In the genomic region with DNA sequence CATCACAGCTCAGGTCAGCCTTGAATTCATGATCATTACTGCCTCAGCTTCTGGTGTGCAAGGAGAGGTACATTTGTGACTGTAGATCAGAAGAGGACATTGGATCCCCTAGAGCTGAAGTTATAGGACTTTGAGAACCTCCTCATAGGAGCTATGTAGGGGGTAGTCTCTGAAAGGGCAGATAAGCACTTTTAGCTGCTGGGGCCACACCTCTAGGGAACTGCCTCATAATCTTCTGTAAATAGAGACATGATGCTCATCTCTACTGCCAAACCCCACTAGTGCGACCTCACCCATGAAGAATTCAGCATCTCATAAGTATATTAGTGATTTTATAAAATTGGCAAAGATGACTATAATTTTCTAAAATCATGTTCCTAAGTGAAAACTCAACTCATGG, we compare ENCODE assay signal across 22 mouse cellular contexts.
DNase-seq lines count a peak whose midpoint lies in the region; ATAC-seq and TF ChIP-seq lines count a peak whose summit lies in the region.
"Had no signal": no experiment of that assay in that cellular context is flagged by ENCODE, and none has a peak within 500 bp of the region (broad histone marks: within the 10 kb centered on the region; RNA-seq: fewer than 3 reads in every experiment).

No protein-coding gene starts in this region.

- no peaks in the 10 kb centered on the region for H3K4me1 ChIP-seq in intestine, embryonic 14.5 days (replicated peaks; ENCODE audit: control insufficient read depth, insufficient read depth, low read length)
- H3K4me1 ChIP-seq in intestine, postnatal 0 days (replicated peaks; ENCODE audit: control insufficient read depth, insufficient read depth, low read length) = 0 out of 2 replicates have a peak, but pooled peaks cover 3% of the 10 kb centered on the region
- peaks cover 42% of the 10 kb centered on the region for H3K4me1 ChIP-seq in liver, embryonic 12.5 days
- H3K4me1 ChIP-seq in liver, embryonic 15.5 days (replicated peaks) = peaks cover 46% of the 10 kb centered on the region
- no peaks in the 10 kb centered on the region for H3K4me1 ChIP-seq in hindbrain, embryonic 11.5 days (replicated peaks; ENCODE audit: control insufficient read depth, insufficient read depth, low read length)
- H3K4me1 ChIP-seq: forebrain, embryonic 13.5 days; hindbrain, embryonic 10.5 days; hindbrain, embryonic 15.5 days had no signal

- H3K27me3 ChIP-seq in intestine, embryonic 14.5 days (replicated peaks; ENCODE audit: control insufficient read depth, insufficient read depth, low read length) = no peaks in the 10 kb centered on the region
- H3K27me3 ChIP-seq in intestine, postnatal 0 days (replicated peaks; ENCODE audit: control insufficient read depth, insufficient read depth, low read length) = no peaks in the 10 kb centered on the region
- no peaks in the 10 kb centered on the region for H3K27me3 ChIP-seq in liver, embryonic 12.5 days (replicated peaks)
- no peaks in the 10 kb centered on the region for H3K27me3 ChIP-seq in liver, embryonic 15.5 days
- H3K27me3 ChIP-seq in hindbrain, embryonic 11.5 days (ENCODE audit: control insufficient read depth, insufficient read depth, low read length) = no peaks in the 10 kb centered on the region
- H3K27me3 ChIP-seq: CH12.LX; forebrain, embryonic 13.5 days; heart, embryonic 15.5 days; hindbrain, embryonic 15.5 days; Patski had no signal

- no peak for ATAC-seq in intestine, embryonic 14.5 days (replicated peaks; ENCODE audit: low FRiP score, low TSS enrichment, low read depth)
- ATAC-seq in intestine, postnatal 0 days = no peak
- ATAC-seq in liver, embryonic 12.5 days = peak; percentile 60; the same call in 1 of the 2 replicates
- peak; percentile 45 for ATAC-seq in liver, embryonic 15.5 days (ENCODE audit: insufficient read depth)
- ATAC-seq in hindbrain, embryonic 11.5 days (ENCODE audit: low FRiP score) = no peak
- ATAC-seq: activated CD4-positive, CD25-positive, alpha-beta regulatory T cell, adult 4 months; forebrain, embryonic 13.5 days; forebrain, postnatal 0 days; Patski had no signal

- no peak overlapping the region for H3K9ac ChIP-seq in intestine, embryonic 14.5 days (ENCODE audit: low read length)
- H3K9ac ChIP-seq in intestine, postnatal 0 days (ENCODE audit: low read depth, low read length) = no peak overlapping the region
- H3K9ac ChIP-seq in liver, embryonic 12.5 days = no peak overlapping the region
- no peak overlapping the region for H3K9ac ChIP-seq in liver, embryonic 15.5 days
- no peak overlapping the region for H3K9ac ChIP-seq in hindbrain, embryonic 11.5 days (ENCODE audit: low read depth, low read length)
- H3K9ac ChIP-seq: forebrain, embryonic 13.5 days; forebrain, postnatal 0 days; heart, embryonic 15.5 days; hindbrain, embryonic 15.5 days had no signal

- DNase-seq in intestine, embryonic 14.5 days (ENCODE audit: low spot score) = peak; percentile 44
- peak; percentile 49 for DNase-seq in skeletal muscle tissue, adult 2 months (ENCODE audit: low read depth, low spot score)
- no peak for DNase-seq in hindbrain, embryonic 11.5 days (ENCODE audit: low spot score)
- no peak for DNase-seq in right cerebral cortex, postnatal 10 days (ENCODE audit: low spot score in 2 of 2)
- DNase-seq: adrenal gland, postnatal 14 days; cerebellum, adult 11-12 months; cerebellum, adult 9-10 months; cerebellum, postnatal 25 days; forebrain, postnatal 0 days; heart, adult 2 months had no signal

- no peaks in the 10 kb centered on the region for H3K36me3 ChIP-seq in intestine, embryonic 14.5 days (ENCODE audit: control insufficient read depth, insufficient read depth, low read length)
- H3K36me3 ChIP-seq in intestine, postnatal 0 days (ENCODE audit: control insufficient read depth, insufficient read depth) = no peaks in the 10 kb centered on the region
- no peaks in the 10 kb centered on the region for H3K36me3 ChIP-seq in liver, embryonic 12.5 days
- no peaks in the 10 kb centered on the region for H3K36me3 ChIP-seq in liver, embryonic 15.5 days (replicated peaks)
- H3K36me3 ChIP-seq in hindbrain, embryonic 11.5 days (ENCODE audit: control insufficient read depth, insufficient read depth, low read length) = no peaks in the 10 kb centered on the region
- H3K36me3 ChIP-seq: embryonic facial prominence, embryonic 10.5 days; heart, embryonic 15.5 days; hindbrain, embryonic 10.5 days; hindbrain, embryonic 15.5 days had no signal

- no peak overlapping the region for H3K4me3 ChIP-seq in intestine, embryonic 14.5 days (ENCODE audit: low read depth, low read length)
- no peak overlapping the region for H3K4me3 ChIP-seq in intestine, postnatal 0 days (ENCODE audit: low read depth, low read length)
- no peak overlapping the region for H3K4me3 ChIP-seq in liver, embryonic 12.5 days
- H3K4me3 ChIP-seq in liver, embryonic 15.5 days (replicated peaks) = no peak overlapping the region
- no peak overlapping the region for H3K4me3 ChIP-seq in hindbrain, embryonic 11.5 days (ENCODE audit: low read depth, low read length)
- H3K4me3 ChIP-seq: embryonic facial prominence, embryonic 10.5 days; forebrain, embryonic 13.5 days; heart, adult 2 months; heart, embryonic 15.5 days; hindbrain, embryonic 10.5 days; hindbrain, embryonic 15.5 days had no signal

- no peak overlapping the region for H3K27ac ChIP-seq in intestine, embryonic 14.5 days (ENCODE audit: low read depth)
- no peak overlapping the region for H3K27ac ChIP-seq in intestine, postnatal 0 days (ENCODE audit: low read depth, low read length)
- H3K27ac ChIP-seq in liver, embryonic 12.5 days = no peak overlapping the region
- no peak overlapping the region for H3K27ac ChIP-seq in liver, embryonic 15.5 days (replicated peaks)
- H3K27ac ChIP-seq in hindbrain, embryonic 11.5 days (ENCODE audit: low read depth, low read length) = no peak overlapping the region
- H3K27ac ChIP-seq: embryonic facial prominence, embryonic 10.5 days; forebrain, embryonic 13.5 days; heart, adult 2 months; hindbrain, embryonic 10.5 days; hindbrain, embryonic 15.5 days had no signal

- 87% methylated on average over 1 of the region's 1 CpGs for WGBS in intestine, embryonic 14.5 days
- WGBS in intestine, postnatal 0 days = 76% methylated on average over 1 of the region's 1 CpGs
- WGBS in liver, embryonic 12.5 days (ENCODE audit: insufficient replicate concordance) = 49% methylated on average over 1 of the region's 1 CpGs
- 44% methylated on average over 1 of the region's 1 CpGs for WGBS in liver, embryonic 15.5 days (ENCODE audit: insufficient replicate concordance)
- WGBS in hindbrain, embryonic 11.5 days = 94% methylated on average over 1 of the region's 1 CpGs

- H3K4me2 ChIP-seq in intestine, embryonic 14.5 days (ENCODE audit: low read length) = no peak overlapping the region
- H3K4me2 ChIP-seq in intestine, postnatal 0 days (replicated peaks; ENCODE audit: low read depth) = no peak overlapping the region
- H3K4me2 ChIP-seq in liver, embryonic 12.5 days = no peak overlapping the region
- H3K4me2 ChIP-seq in liver, embryonic 15.5 days = no peak overlapping the region
- H3K4me2 ChIP-seq in hindbrain, embryonic 11.5 days (replicated peaks; ENCODE audit: low read depth, low read length) = no peak overlapping the region
- H3K4me2 ChIP-seq: forebrain, embryonic 13.5 days; heart, embryonic 11.5 days; heart, embryonic 15.5 days; hindbrain, embryonic 15.5 days had no signal

- TF ChIP-seq CTCF in intestine, postnatal 0 days (IDR thresholded peaks at IDR 0.05; ENCODE audit: low read depth) = no peak

- H3K9me3 ChIP-seq in intestine, embryonic 14.5 days (ENCODE audit: control insufficient read depth, low read length) = no peaks in the 10 kb centered on the region
- H3K9me3 ChIP-seq in intestine, postnatal 0 days (ENCODE audit: control insufficient read depth) = no peaks in the 10 kb centered on the region
- H3K9me3 ChIP-seq in liver, embryonic 12.5 days (replicated peaks) = no peaks in the 10 kb centered on the region
- H3K9me3 ChIP-seq in liver, embryonic 15.5 days (replicated peaks) = no peaks in the 10 kb centered on the region
- no peaks in the 10 kb centered on the region for H3K9me3 ChIP-seq in hindbrain, embryonic 11.5 days (ENCODE audit: control insufficient read depth, low read length)
- H3K9me3 ChIP-seq: embryonic facial prominence, embryonic 10.5 days; forebrain, embryonic 13.5 days; heart, embryonic 15.5 days; hindbrain, embryonic 10.5 days; hindbrain, embryonic 15.5 days had no signal

Comparison
In these comparisons a context has a peak if more than half of its experiments do, and no peak if none do; other contexts are left out.
1. ATAC-seq: peak in liver, embryonic 12.5 days (single experiment) and liver, embryonic 15.5 days (single experiment); none in intestine, embryonic 14.5 days (single experiment), intestine, postnatal 0 days (single experiment) and hindbrain, embryonic 11.5 days (single experiment).
2. DNase-seq: peak in intestine, embryonic 14.5 days (single experiment) and skeletal muscle tissue, adult 2 months (single experiment); none in hindbrain, embryonic 11.5 days (single experiment) and right cerebral cortex, postnatal 10 days (0 of 2).